Comparison of ENCODE assay signal across 32 mouse cellular contexts in genomic region chr10:95718760-95719159, GRCm38 (mm10). TPM values are rescaled to one million over a fixed set of nuclear protein-coding genes. Genes with fewer than 3 reads are reported as not detected.
DNase-seq lines count a peak whose midpoint lies in the region; ATAC-seq and TF ChIP-seq lines count a peak whose summit lies in the region.
"Had no signal": no experiment of that assay in that cellular context is flagged by ENCODE, and none has a peak within 500 bp of the region (broad histone marks: within the 10 kb centered on the region; RNA-seq: fewer than 3 reads in every experiment).

No protein-coding gene starts in this region.

- in situ Hi-C loops in ES-E14 (cut with MboI; ENCODE audit: low sequenced_read_pairs in 2 of 2, unreplicated experiment in 2 of 2), result no loop called here

- H3K9me3 ChIP-seq in midbrain, embryonic 10.5 days (replicated peaks), result no peaks in the 10 kb centered on the region
- no peaks in the 10 kb centered on the region for H3K9me3 ChIP-seq in midbrain, postnatal 0 days (ENCODE audit: low read length)
- H3K9me3 ChIP-seq in ES-E14 (ENCODE audit: control insufficient read depth, insufficient read depth, low read depth, low read length), result no peaks in the 10 kb centered on the region
- H3K9me3 ChIP-seq in limb, embryonic 10.5 days (replicated peaks), result no peaks in the 10 kb centered on the region
- H3K9me3 ChIP-seq: embryonic facial prominence, embryonic 12.5 days; embryonic facial prominence, embryonic 15.5 days; heart, embryonic 12.5 days; heart, embryonic 15.5 days had no signal

- no peaks in the 10 kb centered on the region for H3K27me3 ChIP-seq in midbrain, embryonic 10.5 days (ENCODE audit: low read depth, poor library complexity, severe bottlenecking)
- no peaks in the 10 kb centered on the region for H3K27me3 ChIP-seq in midbrain, postnatal 0 days (ENCODE audit: insufficient read depth, low read length)
- H3K27me3 ChIP-seq in limb, embryonic 10.5 days (ENCODE audit: low read depth, poor library complexity, severe bottlenecking), result no peaks in the 10 kb centered on the region
- H3K27me3 ChIP-seq: embryonic facial prominence, embryonic 12.5 days; embryonic facial prominence, embryonic 15.5 days; heart, embryonic 12.5 days; heart, embryonic 15.5 days had no signal

- peaks cover 11% of the 10 kb centered on the region; the same call in 1 of the 2 replicates for H3K4me1 ChIP-seq in midbrain, embryonic 10.5 days
- H3K4me1 ChIP-seq in midbrain, postnatal 0 days (ENCODE audit: insufficient read depth, low read length), result no peaks in the 10 kb centered on the region
- peaks cover 5 to 12% of the 10 kb centered on the region in 2 experiments for H3K4me1 ChIP-seq in ES-E14 (ENCODE audit: control insufficient read depth in 2 of 2, insufficient read depth in 2 of 2, low read length in 2 of 2, poor library complexity in 1 of 2)
- peaks cover 31% of the 10 kb centered on the region for H3K4me1 ChIP-seq in limb, embryonic 10.5 days
- H3K4me1 ChIP-seq: heart, embryonic 15.5 days had no signal

- no peak for DNase-seq in midbrain, embryonic 10.5 days (ENCODE audit: low spot score)
- no peak for DNase-seq in midbrain, postnatal 0 days (ENCODE audit: low spot score)
- peak; percentile 38 for DNase-seq in ES-E14 (ENCODE audit: low read depth, low spot score)
- no peak for DNase-seq in limb, embryonic 10.5 days (ENCODE audit: low spot score)
- no peak for DNase-seq in urinary bladder, adult 18-20 months (ENCODE audit: low spot score in 2 of 2)
- DNase-seq in layer of hippocampus, postnatal 25 days (ENCODE audit: extremely low spot score in 1 of 2, low spot score in 1 of 2), result no peak
- DNase-seq: adrenal gland, postnatal 10 days; adrenal gland, postnatal 36 days; cerebellum, adult 18-20 months; cerebellum, adult 9-10 months; cerebellum, postnatal 14 days; forebrain, postnatal 0 days; gastrocnemius, adult 2 months; gastrocnemius, postnatal 14 days; heart, adult 11 months; heart, postnatal 10 days; heart, postnatal 4 days had no signal

- no peak overlapping the region for H3K4me3 ChIP-seq in midbrain, embryonic 10.5 days
- no peak overlapping the region for H3K4me3 ChIP-seq in midbrain, postnatal 0 days (ENCODE audit: low read depth, low read length)
- no peak overlapping the region for H3K4me3 ChIP-seq in ES-E14 (ENCODE audit: insufficient read depth in 1 of 2, low read depth in 1 of 2, low read length in 2 of 2, poor library complexity in 1 of 2, severe bottlenecking in 1 of 2)
- H3K4me3 ChIP-seq in limb, embryonic 10.5 days, result no peak overlapping the region
- H3K4me3 ChIP-seq: embryonic facial prominence, embryonic 12.5 days; embryonic facial prominence, embryonic 15.5 days; gastrocnemius, adult 2 months; heart, embryonic 12.5 days; heart, embryonic 15.5 days had no signal

- no peak overlapping the region for H3K4me2 ChIP-seq in midbrain, postnatal 0 days (ENCODE audit: low read depth, low read length, poor library complexity, severe bottlenecking)
- H3K4me2 ChIP-seq: embryonic facial prominence, embryonic 12.5 days; embryonic facial prominence, embryonic 15.5 days; heart, embryonic 12.5 days; heart, embryonic 15.5 days; hindbrain, embryonic 14.5 days had no signal

- ATAC-seq in midbrain, postnatal 0 days (ENCODE audit: low FRiP score), result no peak
- ATAC-seq: CD4-positive, CD25-positive, alpha-beta regulatory T cell, adult 4 months; forebrain, embryonic 14.5 days; forebrain, postnatal 0 days; hindbrain, postnatal 0 days; inflammation-experienced regulatory T-cells, adult 6 months had no signal

- peak overlapping the region; percentile 49; the same call in 1 of the 2 replicates for H3K27ac ChIP-seq in midbrain, embryonic 10.5 days (replicated peaks)
- no peak overlapping the region for H3K27ac ChIP-seq in midbrain, postnatal 0 days (ENCODE audit: low read depth, low read length)
- peak overlapping the region; percentile 92 for H3K27ac ChIP-seq in ES-E14 (ENCODE audit: insufficient read depth, low read depth, low read length, poor library complexity, severe bottlenecking)
- peak overlapping the region; percentile 44; the same call in 1 of the 2 replicates for H3K27ac ChIP-seq in limb, embryonic 10.5 days
- H3K27ac ChIP-seq: embryonic facial prominence, embryonic 12.5 days; embryonic facial prominence, embryonic 15.5 days; gastrocnemius, adult 2 months; heart, embryonic 15.5 days; hindbrain, embryonic 14.5 days; hindbrain, postnatal 0 days had no signal

- WGBS in midbrain, embryonic 10.5 days, result 83% methylated on average over 1 of the region's 1 CpGs
- WGBS in midbrain, postnatal 0 days, result 79% methylated on average over 1 of the region's 1 CpGs
- WGBS in limb, embryonic 10.5 days, result 11% methylated on average over 1 of the region's 1 CpGs

- no peak for TF ChIP-seq CTCF in midbrain, postnatal 0 days (IDR thresholded peaks at IDR 0.05)

- no peak overlapping the region for H3K9ac ChIP-seq in midbrain, postnatal 0 days (replicated peaks; ENCODE audit: low read length, poor library complexity, severe bottlenecking)
- no peak overlapping the region for H3K9ac ChIP-seq in ES-E14 (ENCODE audit: insufficient read depth, low read depth, low read length, poor library complexity, severe bottlenecking)
- H3K9ac ChIP-seq: embryonic facial prominence, embryonic 12.5 days; embryonic facial prominence, embryonic 15.5 days; forebrain, postnatal 0 days; heart, embryonic 12.5 days; heart, embryonic 15.5 days; hindbrain, embryonic 14.5 days had no signal

- H3K36me3 ChIP-seq in midbrain, embryonic 10.5 days, result no peaks in the 10 kb centered on the region
- H3K36me3 ChIP-seq in midbrain, postnatal 0 days (ENCODE audit: insufficient read depth, low read length), result no peaks in the 10 kb centered on the region
- no peaks in the 10 kb centered on the region for H3K36me3 ChIP-seq in ES-E14 (ENCODE audit: control insufficient read depth, insufficient read depth, low read length, poor library complexity, severe bottlenecking)
- H3K36me3 ChIP-seq in limb, embryonic 10.5 days, result no peaks in the 10 kb centered on the region
- H3K36me3 ChIP-seq: embryonic facial prominence, embryonic 12.5 days; embryonic facial prominence, embryonic 15.5 days; heart, embryonic 12.5 days; heart, embryonic 15.5 days had no signal

TF ChIP-seq in ES-E14, 5 proteins besides CTCF, POLR2A, EP300 and RAD21:
- TF ChIP-seq MAFK (IDR thresholded peaks at IDR 0.05; ENCODE audit: insufficient read depth, low read depth, low read length), result no peak
- TF ChIP-seq HCFC1 (IDR thresholded peaks at IDR 0.05; ENCODE audit: borderline replicate concordance, insufficient read depth, low read length), result no peak
- no peak for TF ChIP-seq ZC3H11A (IDR thresholded peaks at IDR 0.05; ENCODE audit: borderline replicate concordance, low read depth, low read length)
- no peak for TF ChIP-seq ZNF384 (IDR thresholded peaks at IDR 0.05; ENCODE audit: low read depth, low read length)
- no peak for TF ChIP-seq CHD2 (IDR thresholded peaks at IDR 0.05; ENCODE audit: low read depth, low read length)

RNA-seq across cellular contexts. Expression of gene Anapc15-ps, which starts 45.5 kb away (rescaled TPM):
- polyA plus RNA-seq in midbrain, embryonic 10.5 days (2016; fragmentation: Nextera tagmentation; extraction: Ambion mirVana), result not detected in 2 replicates
- total RNA-seq in midbrain, postnatal 0 days (2014; rRNA removed), result not detected in 2 replicates
- polyA plus RNA-seq in midbrain, postnatal 0 days (2015; fragmentation: Nextera tagmentation; extraction: Ambion mirVana), result not detected in 2 replicates
- total RNA-seq in ES-E14 (2012; rRNA removed), result not detected in 2 replicates
- not detected in 2 replicates for polyA plus RNA-seq in limb, embryonic 10.5 days (2016; fragmentation: Nextera tagmentation; extraction: Ambion mirVana)
- total RNA-seq in layer of hippocampus, postnatal 25 days (2021), result not detected
- total RNA-seq: adrenal gland, adult 18-20 months; adrenal gland, postnatal 10 days; adrenal gland, postnatal 36 days; forebrain, postnatal 0 days; gastrocnemius, adult 2 months; gastrocnemius, postnatal 14 days; gastrocnemius, postnatal 4 days; heart, adult 8-10 months; heart, postnatal 10 days; heart, postnatal 4 days; hindbrain, postnatal 0 days; MEL had no signal
- polyA plus RNA-seq: CD4-positive, CD25-positive, alpha-beta regulatory T cell, adult 4 months; embryonic facial prominence, embryonic 12.5 days; embryonic facial prominence, embryonic 15.5 days; forebrain, embryonic 11.5 days; forebrain, embryonic 14.5 days; forebrain, postnatal 0 days; heart, embryonic 12.5 days; heart, embryonic 15.5 days; hindbrain, embryonic 11.5 days; hindbrain, embryonic 14.5 days; hindbrain, postnatal 0 days; inflammation-experienced regulatory T-cells, adult 6 months had no signal
